Mouse (Mus musculus) heart, adult 10 weeks (tissue): ENCODE data around the gene Zfyve19. TPM values are rescaled to one million over a fixed set of nuclear protein-coding genes. Genes with fewer than 3 reads are reported as not detected.

ENCODE experiments used
- polyA plus RNA-seq: library from polyadenylated mRNA; stranded (reverse); fragments of 350-450 nt; fragmentation: Illumina TruSeq; extraction: RNeasy Lipid Tissue Mini Kit (QIAGEN cat#74804); gene quantifications from one replicate; pipeline ENCODE4 v1.2.3, GENCODE M21; 2014; ENCODE audit warnings: low read depth, low replicate concordance

The Zfyve19 gene
- polyA plus RNA-seq, result 22.6 TPM

GRCm38 (mm10) chr2:119208344-119209175, at the start of gene Zfyve19, which contains the start of gene Dnajc17:
Gene Zfyve19, plus strand, starts transcription at chr2:119208617.
Gene Dnajc17, minus strand, starts transcription at chr2:119208795.

GRCm38 (mm10) chr2:119166901-119167865, 41.2 kb upstream of the Zfyve19 start, which contains the start of gene Gchfr:
Gene Gchfr, plus strand, starts transcription at chr2:119167773.

GRCm38 (mm10) chr2:119173991-119174651, 34.3 kb upstream of the Zfyve19 start, which contains the start of gene Gm14137:
Gene Gm14137, plus strand, starts transcription at chr2:119174509.

GRCm38 (mm10) chr2:119229775-119230704, 21.6 kb downstream of the Zfyve19 start, which contains the start of gene Ppp1r14d:
Gene Ppp1r14d, minus strand, starts transcription at chr2:119229906.

GRCm38 (mm10) chr2:119237210-119237870, 28.9 kb downstream of the Zfyve19 start, which contains the start of gene Spint1:
Gene Spint1, plus strand, starts transcription at chr2:119237362.

Other genes starting within 250 kb of the Zfyve19 start
- 12.2 TPM for gene Ccdc32, start 179.2 kb upstream of the Zfyve19 start, polyA plus RNA-seq
- gene Rpusd2, start 173.8 kb upstream of the Zfyve19 start, polyA plus RNA-seq, result 3.5 TPM
- gene Knl1, start 161.5 kb upstream of the Zfyve19 start, polyA plus RNA-seq, result 0.08 TPM
- 0.26 TPM for gene Rad51, start 95.8 kb upstream of the Zfyve19 start, polyA plus RNA-seq
- gene Rmdn3, start 51.6 kb upstream of the Zfyve19 start, polyA plus RNA-seq, result 18.1 TPM
- 7.9 TPM for gene Gchfr, start 40.8 kb upstream of the Zfyve19 start, polyA plus RNA-seq
- gene Gm14137, start 34.1 kb upstream of the Zfyve19 start, polyA plus RNA-seq, result not detected
- gene Dnajc17, start 178 bp downstream of the Zfyve19 start, polyA plus RNA-seq, result 8.7 TPM
- gene Ppp1r14d, start 21.3 kb downstream of the Zfyve19 start, polyA plus RNA-seq, result not detected
- gene Spint1, start 28.7 kb downstream of the Zfyve19 start, polyA plus RNA-seq, result not detected
- gene Rhov, start 62.7 kb downstream of the Zfyve19 start, polyA plus RNA-seq, result not detected
- gene Vps18, start 80.1 kb downstream of the Zfyve19 start, polyA plus RNA-seq, result 8.4 TPM
- gene Dll4, start 117.2 kb downstream of the Zfyve19 start, polyA plus RNA-seq, result 11.8 TPM
- 7.1 TPM for gene Chac1, start 142.6 kb downstream of the Zfyve19 start, polyA plus RNA-seq